Mouse (Mus musculus) embryonic facial prominence, embryonic 14.5 days (tissue): ENCODE data around the gene Arl4d. TPM values are rescaled to one million over a fixed set of nuclear protein-coding genes. Genes with fewer than 3 reads are reported as not detected.

Source experiments
- ATAC-seq: fragments of 200-750 bp; cut with Nextera tagmentation; 2 replicates; pipeline ENCODE4 v1.8.0; 2017; ENCODE audit warnings: low read depth, moderate number of reproducible peaks, moderate TSS enrichment
- DNase-seq: peaks from one replicate; pipeline ENCODE4 v3.0.0-alpha.2; 2015; ENCODE audit warnings: low spot score
- H3K27ac ChIP-seq: fragments of 300-500 bp; sonication (generic); replicated peaks from 2 replicates; pipeline ENCODE4 v1.5.1; 2014; ENCODE audit warnings: low read depth, mild to moderate bottlenecking, low read length, moderate library complexity
- H3K27me3 ChIP-seq: fragments of 300-500 bp; sonication (generic); replicated peaks from 2 replicates; pipeline ENCODE4 v1.6.1; 2014; ENCODE audit warnings: low read length; ENCODE audit not compliant: control insufficient read depth, insufficient read depth
- H3K36me3 ChIP-seq: fragments of 300-500 bp; sonication (generic); 2 replicates; pipeline ENCODE4 v1.6.1; 2014; ENCODE audit warnings: low read length, mixed read lengths; ENCODE audit not compliant: control insufficient read depth, insufficient read depth
- H3K4me1 ChIP-seq: fragments of 300-500 bp; sonication (generic); 2 replicates; pipeline ENCODE4 v1.6.1; 2014; ENCODE audit warnings: antibody characterized with exemption, low read length; ENCODE audit not compliant: control insufficient read depth, insufficient read depth
- H3K4me2 ChIP-seq: fragments of 300-500 bp; sonication (generic); 2 replicates; pipeline ENCODE4 v1.6.1; 2014; ENCODE audit warnings: low read depth, mild to moderate bottlenecking, low read length, moderate library complexity, mixed read lengths
- H3K4me3 ChIP-seq: fragments of 300-500 bp; sonication (generic); 2 replicates; pipeline ENCODE4 v1.5.1; 2014; ENCODE audit warnings: low read depth, mild to moderate bottlenecking, low read length
- H3K9ac ChIP-seq: fragments of 300-500 bp; sonication (generic); 2 replicates; pipeline ENCODE4 v1.6.1; 2014; ENCODE audit warnings: low read depth, mild to moderate bottlenecking, low read length, moderate library complexity, mixed read lengths
- H3K9me3 ChIP-seq: fragments of 300-500 bp; sonication (generic); 2 replicates; pipeline ENCODE4 v1.6.1; 2016; ENCODE audit warnings: low read length; ENCODE audit not compliant: control insufficient read depth
- WGBS: fragments of 180-500 bp; shearing (Covaris S2); extraction: QIAGEN DNeasy Blood & Tissue Kit; methylation state at CpG from one replicate; pipeline ENCODE4 v1.1.7; 2014; 5-methylcytosine and 5-hydroxymethylcytosine counted together
- polyA plus RNA-seq: library from polyadenylated mRNA; unstranded; fragments of >200 nt; fragmentation: Nextera tagmentation; extraction: Ambion mirVana; gene quantifications from 2 replicates; pipeline ENCODE4 v1.2.1, GENCODE M21; 2014

Gene Arl4d
- polyA plus RNA-seq, 1 experiment from 2014 or later = 4.7 TPM

GRCm38 (mm10) chr11:101667871-101668532 lies 2.7 kb downstream of the Arl4d start:
- Histone ChIP-seq H3K27ac (no peak overlapping the region), H3K9me3 (no peaks in the 10 kb centered on the region), H3K36me3 (no peaks in the 10 kb centered on the region), H3K4me3 (no peak overlapping the region), H3K4me2 (0 out of 2 replicates have a peak overlapping the region, but pooled peaks have one; percentile 7), H3K4me1 (peaks cover 11% of the 10 kb centered on the region; the same call in 1 of the 2 replicates), H3K9ac (no peak overlapping the region), H3K27me3 (no peaks in the 10 kb centered on the region)
- ATAC-seq = no peak
- DNase-seq = peak; percentile 66
- WGBS = 70% methylated on average over 14 of the region's 14 CpGs

GRCm38 (mm10) chr11:101668546-101669261 lies 3.4 kb downstream of the Arl4d start:
- Histone ChIP-seq H3K4me2 (no peak overlapping the region), H3K4me3 (no peak overlapping the region), H3K9me3 (no peaks in the 10 kb centered on the region), H3K4me1 (peaks cover 11% of the 10 kb centered on the region; the same call in 1 of the 2 replicates), H3K27me3 (no peaks in the 10 kb centered on the region), H3K36me3 (no peaks in the 10 kb centered on the region), H3K27ac (no peak overlapping the region), H3K9ac (no peak overlapping the region)
- WGBS = 55% methylated on average over 6 of the region's 13 CpGs
- DNase-seq = no peak
- no peak for ATAC-seq

- H3K4me2 ChIP-seq = no peak overlapping the region
- H3K27me3 ChIP-seq = no peaks in the 10 kb centered on the region
- no peak overlapping the region for H3K4me3 ChIP-seq
- no peak for ATAC-seq
- H3K36me3 ChIP-seq = no peaks in the 10 kb centered on the region
- no peak overlapping the region for H3K27ac ChIP-seq
- H3K4me1 ChIP-seq = peaks cover 11% of the 10 kb centered on the region; the same call in 1 of the 2 replicates
- no peak overlapping the region for H3K9ac ChIP-seq
- no peak for DNase-seq
- no peaks in the 10 kb centered on the region for H3K9me3 ChIP-seq
- WGBS = 65% methylated on average over 1 of the region's 1 CpGs
These were observed 5.0 kb downstream of the Arl4d start for GRCm38 (mm10) chr11:101670334-101670733.

GRCm38 (mm10) chr11:101671255-101671654 lies 5.9 kb downstream of the Arl4d start:
- no peaks in the 10 kb centered on the region for H3K27me3 ChIP-seq
- H3K4me2 ChIP-seq = no peak overlapping the region
- H3K36me3 ChIP-seq = no peaks in the 10 kb centered on the region
- no peaks in the 10 kb centered on the region for H3K9me3 ChIP-seq
- peaks cover 11% of the 10 kb centered on the region; the same call in 1 of the 2 replicates for H3K4me1 ChIP-seq
- ATAC-seq (no peak), DNase-seq (no peak)
- 82% methylated on average over 4 of the region's 4 CpGs for WGBS
- H3K27ac ChIP-seq = no peak overlapping the region
- H3K4me3 ChIP-seq = no peak overlapping the region
- H3K9ac ChIP-seq = no peak overlapping the region

- no peaks in the 10 kb centered on the region for H3K27me3 ChIP-seq
- H3K4me2 ChIP-seq = no peak overlapping the region
- H3K9ac ChIP-seq = 0 out of 2 replicates have a peak overlapping the region, but pooled peaks have one; percentile 25
- peaks cover 7% of the 10 kb centered on the region; the same call in 1 of the 2 replicates for H3K4me1 ChIP-seq
- DNase-seq = no peak
- no peaks in the 10 kb centered on the region for H3K36me3 ChIP-seq
- H3K4me3 ChIP-seq = no peak overlapping the region
- no peak overlapping the region for H3K27ac ChIP-seq
- no peaks in the 10 kb centered on the region for H3K9me3 ChIP-seq
- 0 out of 2 replicates have a peak, but pooled peaks have one; percentile 37 for ATAC-seq
- WGBS = 20% methylated on average over 16 of the region's 16 CpGs
These were observed 7.8 kb downstream of the Arl4d start for GRCm38 (mm10) chr11:101673010-101673642.

GRCm38 (mm10) chr11:101674106-101674505 lies 8.8 kb downstream of the Arl4d start:
- WGBS = 86% methylated on average over 5 of the region's 5 CpGs
- H3K9me3 ChIP-seq = no peaks in the 10 kb centered on the region
- no peak overlapping the region for H3K4me3 ChIP-seq
- H3K27me3 ChIP-seq = no peaks in the 10 kb centered on the region
- H3K36me3 ChIP-seq = no peaks in the 10 kb centered on the region
- no peak overlapping the region for H3K4me2 ChIP-seq
- H3K9ac ChIP-seq = no peak overlapping the region
- 0 out of 2 replicates have a peak, but pooled peaks cover under 1% of the 10 kb centered on the region for H3K4me1 ChIP-seq
- H3K27ac ChIP-seq = no peak overlapping the region
- ATAC-seq (no peak), DNase-seq (no peak)

- no peaks in the 10 kb centered on the region for H3K9me3 ChIP-seq
- no peaks in the 10 kb centered on the region for H3K36me3 ChIP-seq
- no peak overlapping the region for H3K9ac ChIP-seq
- DNase-seq (no peak), ATAC-seq (no peak)
- H3K4me3 ChIP-seq = no peak overlapping the region
- no peaks in the 10 kb centered on the region for H3K27me3 ChIP-seq
- no peak overlapping the region for H3K4me2 ChIP-seq
- 88% methylated on average over 4 of the region's 4 CpGs for WGBS
- no peak overlapping the region for H3K27ac ChIP-seq
- no peaks in the 10 kb centered on the region for H3K4me1 ChIP-seq
These were observed 10.0 kb downstream of the Arl4d start for GRCm38 (mm10) chr11:101675349-101675748.

GRCm38 (mm10) chr11:101677655-101678054 lies 12.3 kb downstream of the Arl4d start:
- 70% methylated on average over 12 of the region's 12 CpGs for WGBS
- H3K9ac ChIP-seq = no peak overlapping the region
- DNase-seq = no peak
- H3K36me3 ChIP-seq = no peaks in the 10 kb centered on the region
- H3K27ac ChIP-seq = no peak overlapping the region
- H3K4me2 ChIP-seq = no peak overlapping the region
- peaks cover 6% of the 10 kb centered on the region; the same call in 1 of the 2 replicates for H3K4me1 ChIP-seq
- ATAC-seq = no peak
- H3K9me3 ChIP-seq = no peaks in the 10 kb centered on the region
- H3K27me3 ChIP-seq = no peaks in the 10 kb centered on the region
- H3K4me3 ChIP-seq = no peak overlapping the region
